In genomic region chr6:48595278-48595677, GRCm38 (mm10) we compare ENCODE assay signal across 9 mouse cellular contexts. TPM values are rescaled to one million over a fixed set of nuclear protein-coding genes. Genes with fewer than 3 reads are reported as not detected.
A peak's percentile ranks its signal among the peaks of the same experiment; 100 is the strongest.
DNase-seq lines count a peak whose midpoint lies in the region; ATAC-seq and TF ChIP-seq lines count a peak whose summit lies in the region.
"Had no signal": no experiment of that assay in that cellular context is flagged by ENCODE, and none has a peak within 500 bp of the region (broad histone marks: within the 10 kb centered on the region; RNA-seq: fewer than 3 reads in every experiment).

No protein-coding gene starts in this region.

- H3K4me2 ChIP-seq in heart, embryonic 12.5 days, result peak overlapping the region; percentile 88
- peak overlapping the region; percentile 80; the same call in 1 of the 2 replicates for H3K4me2 ChIP-seq in forebrain, postnatal 0 days (ENCODE audit: low read depth)
- peak overlapping the region; percentile 81 for H3K4me2 ChIP-seq in liver, embryonic 11.5 days

- H3K9ac ChIP-seq in heart, embryonic 12.5 days, result peak overlapping the region; percentile 95; the same call in 1 of the 2 replicates
- no peak overlapping the region for H3K9ac ChIP-seq in forebrain, postnatal 0 days
- peak overlapping the region; percentile 84 for H3K9ac ChIP-seq in liver, embryonic 11.5 days (ENCODE audit: low read depth, low read length)

- peak overlapping the region; percentile 92 for H3K4me3 ChIP-seq in heart, embryonic 12.5 days
- H3K4me3 ChIP-seq in bone marrow macrophage, adult 2 months (ENCODE audit: insufficient read depth, low read length), result peak overlapping the region; percentile 72
- H3K4me3 ChIP-seq in forebrain, postnatal 0 days (ENCODE audit: low read depth, low read length), result no peak overlapping the region
- peak overlapping the region; percentile 84 for H3K4me3 ChIP-seq in liver, embryonic 11.5 days (ENCODE audit: low read depth, low read length)

- no peak for TF ChIP-seq POLR2A in bone marrow macrophage, adult 2 months (IDR thresholded peaks at IDR 0.05; ENCODE audit: borderline replicate concordance, low read depth, low read length)

- DNase-seq in heart, postnatal 14 days, result no peak
- no peak for DNase-seq in forebrain, postnatal 0 days
- no peak for DNase-seq in liver, embryonic 11.5 days (ENCODE audit: low spot score)
- no peak for DNase-seq in spleen, postnatal 10 days (ENCODE audit: low spot score in 2 of 2)
- DNase-seq in MN1 (ENCODE audit: low spot score), result no peak
- DNase-seq in thymus, adult 18-20 months, result no peak

- H3K27me3 ChIP-seq in heart, embryonic 12.5 days (replicated peaks), result no peaks in the 10 kb centered on the region
- H3K27me3 ChIP-seq in forebrain, postnatal 0 days (ENCODE audit: insufficient read depth, low read length), result no peaks in the 10 kb centered on the region
- H3K27me3 ChIP-seq in liver, embryonic 11.5 days (replicated peaks; ENCODE audit: control insufficient read depth, insufficient read depth, low read length), result no peaks in the 10 kb centered on the region

- H3K4me1 ChIP-seq in heart, embryonic 12.5 days (replicated peaks), result peaks cover 19% of the 10 kb centered on the region
- H3K4me1 ChIP-seq in bone marrow macrophage, adult 2 months (ENCODE audit: control insufficient read depth, insufficient read depth, low read length), result peaks cover 14% of the 10 kb centered on the region
- H3K4me1 ChIP-seq in forebrain, postnatal 0 days (ENCODE audit: insufficient read depth), result 0 out of 2 replicates have a peak, but pooled peaks cover 3% of the 10 kb centered on the region
- peaks cover 11% of the 10 kb centered on the region for H3K4me1 ChIP-seq in liver, embryonic 11.5 days (replicated peaks; ENCODE audit: control insufficient read depth, insufficient read depth, low read length)

- no peak overlapping the region for H3K27ac ChIP-seq in heart, embryonic 12.5 days (ENCODE audit: poor library complexity, severe bottlenecking)
- H3K27ac ChIP-seq in bone marrow macrophage, adult 2 months (ENCODE audit: insufficient read depth, low read depth, low read length), result no peak overlapping the region
- no peak overlapping the region for H3K27ac ChIP-seq in forebrain, postnatal 0 days (ENCODE audit: low read depth, low read length)
- no peak overlapping the region for H3K27ac ChIP-seq in liver, embryonic 11.5 days (ENCODE audit: low read depth, low read length)

- peaks cover 25% of the 10 kb centered on the region for H3K9me3 ChIP-seq in heart, embryonic 12.5 days (replicated peaks)
- peaks cover 12% of the 10 kb centered on the region; the same call in 1 of the 2 replicates for H3K9me3 ChIP-seq in forebrain, postnatal 0 days (ENCODE audit: low read length)
- peaks cover 10% of the 10 kb centered on the region for H3K9me3 ChIP-seq in liver, embryonic 11.5 days (ENCODE audit: control insufficient read depth, low read length)
- H3K9me3 ChIP-seq: G1E had no signal

- TF ChIP-seq CTCF in bone marrow macrophage, adult 2 months (IDR thresholded peaks at IDR 0.05; ENCODE audit: low read depth, low read length), result no peak
- no peak for TF ChIP-seq CTCF in forebrain, postnatal 0 days (IDR thresholded peaks at IDR 0.05; ENCODE audit: low read depth)

- ATAC-seq in heart, embryonic 12.5 days (ENCODE audit: insufficient number of reproducible peaks, low FRiP score), result no peak
- no peak for ATAC-seq in forebrain, postnatal 0 days
- no peak for ATAC-seq in liver, embryonic 11.5 days (replicated peaks; ENCODE audit: low FRiP score)

- intact Hi-C loops in heart, postnatal 14 days (cut with DNase I), result no loop called here

- WGBS in heart, embryonic 12.5 days, result 67% methylated on average over 1 of the region's 1 CpGs
- WGBS in forebrain, postnatal 0 days, result 50% methylated on average over 1 of the region's 1 CpGs
- WGBS in liver, embryonic 11.5 days, result 31% methylated on average over 1 of the region's 1 CpGs

- H3K36me3 ChIP-seq in heart, embryonic 12.5 days, result peaks cover 52% of the 10 kb centered on the region
- H3K36me3 ChIP-seq in forebrain, postnatal 0 days (ENCODE audit: insufficient read depth), result peaks cover 30% of the 10 kb centered on the region
- peaks cover 31% of the 10 kb centered on the region for H3K36me3 ChIP-seq in liver, embryonic 11.5 days (ENCODE audit: control insufficient read depth, insufficient read depth, low read length)
- H3K36me3 ChIP-seq: G1E had no signal

RNA-seq across cellular contexts. Expression of gene Gm44965, which starts 1.5 kb away (rescaled TPM):
- not detected in 2 replicates for polyA plus RNA-seq in heart, embryonic 12.5 days (2016; fragmentation: Nextera tagmentation; extraction: Ambion mirVana)
- total RNA-seq in heart, postnatal 14 days (2021), result not detected
- not detected in 2 replicates for polyA plus RNA-seq in bone marrow macrophage, adult 2 months (2012; ENCODE audit: insufficient read depth, insufficient read length, missing spikeins)
- total RNA-seq in forebrain, postnatal 0 days (2014; rRNA removed), result not detected in 2 replicates
- 1.2 TPM in 1 of 2 replicates, not detected in the other for polyA plus RNA-seq in forebrain, postnatal 0 days (2015; fragmentation: Nextera tagmentation; extraction: Ambion mirVana)
- not detected in 2 replicates for polyA plus RNA-seq in liver, embryonic 11.5 days (2014; fragmentation: Nextera tagmentation; extraction: Ambion mirVana)
- total RNA-seq: G1E had no signal
- polyA plus RNA-seq: G1E had no signal

RNA-seq across cellular contexts. Expression of gene Repin1, which starts 1.6 kb away (rescaled TPM):
- polyA plus RNA-seq in heart, embryonic 12.5 days (2016; fragmentation: Nextera tagmentation; extraction: Ambion mirVana), result 32.1 and 32.7 TPM in 2 replicates
- 10 to 100 TPM; 24.0 to 27.5 TPM for total RNA-seq in heart, postnatal 14 days (2021)
- polyA plus RNA-seq in bone marrow macrophage, adult 2 months (2012; ENCODE audit: insufficient read depth, insufficient read length, missing spikeins), result 10.7 and 13.3 TPM in 2 replicates
- total RNA-seq in forebrain, postnatal 0 days (2014; rRNA removed), result 40.7 and 55.0 TPM in 2 replicates
- 26.4 and 29.3 TPM in 2 replicates for polyA plus RNA-seq in forebrain, postnatal 0 days (2015; fragmentation: Nextera tagmentation; extraction: Ambion mirVana)
- 20.0 and 20.1 TPM in 2 replicates for polyA plus RNA-seq in liver, embryonic 11.5 days (2014; fragmentation: Nextera tagmentation; extraction: Ambion mirVana)
- polyA plus RNA-seq: G1E had no signal

RNA-seq across cellular contexts. Expression of gene Gm45021, which starts 5.9 kb away (rescaled TPM):
- 1.5 TPM in 1 of 2 replicates, not detected in the other for polyA plus RNA-seq in heart, embryonic 12.5 days (2016; fragmentation: Nextera tagmentation; extraction: Ambion mirVana)
- total RNA-seq in heart, postnatal 14 days (2021), result not detected
- polyA plus RNA-seq in bone marrow macrophage, adult 2 months (2012; ENCODE audit: insufficient read depth, insufficient read length, missing spikeins), result not detected in 2 replicates
- 1.2 TPM in 1 of 2 replicates, not detected in the other for total RNA-seq in forebrain, postnatal 0 days (2014; rRNA removed)
- not detected in 2 replicates for polyA plus RNA-seq in forebrain, postnatal 0 days (2015; fragmentation: Nextera tagmentation; extraction: Ambion mirVana)
- polyA plus RNA-seq in liver, embryonic 11.5 days (2014; fragmentation: Nextera tagmentation; extraction: Ambion mirVana), result not detected in 2 replicates
- total RNA-seq: G1E had no signal
- polyA plus RNA-seq: G1E had no signal

RNA-seq across cellular contexts. Expression of gene Zfp775, which starts 6.6 kb away (rescaled TPM):
- 5.6 and 5.8 TPM in 2 replicates for polyA plus RNA-seq in heart, embryonic 12.5 days (2016; fragmentation: Nextera tagmentation; extraction: Ambion mirVana)
- total RNA-seq in heart, postnatal 14 days (2021), result 1 to 10 TPM; 8.2 to 8.3 TPM
- polyA plus RNA-seq in bone marrow macrophage, adult 2 months (2012; ENCODE audit: insufficient read depth, insufficient read length, missing spikeins), result 2.9 TPM in 2 replicates
- 10.2 and 10.3 TPM in 2 replicates for total RNA-seq in forebrain, postnatal 0 days (2014; rRNA removed)
- 8.9 and 11.5 TPM in 2 replicates for polyA plus RNA-seq in forebrain, postnatal 0 days (2015; fragmentation: Nextera tagmentation; extraction: Ambion mirVana)
- 2.7 and 3.3 TPM in 2 replicates for polyA plus RNA-seq in liver, embryonic 11.5 days (2014; fragmentation: Nextera tagmentation; extraction: Ambion mirVana)
- polyA plus RNA-seq: G1E had no signal

RNA-seq across cellular contexts. Expression of gene Rarres2, which starts 22.7 kb away (rescaled TPM):
- polyA plus RNA-seq in heart, embryonic 12.5 days (2016; fragmentation: Nextera tagmentation; extraction: Ambion mirVana), result 24.7 and 26.4 TPM in 2 replicates
- total RNA-seq in heart, postnatal 14 days (2021), result 10 to 100 TPM; 87.7 to 93.2 TPM
- not detected in 2 replicates for polyA plus RNA-seq in bone marrow macrophage, adult 2 months (2012; ENCODE audit: insufficient read depth, insufficient read length, missing spikeins)
- total RNA-seq in forebrain, postnatal 0 days (2014; rRNA removed), result 8.0 and 9.1 TPM in 2 replicates
- polyA plus RNA-seq in forebrain, postnatal 0 days (2015; fragmentation: Nextera tagmentation; extraction: Ambion mirVana), result 12.0 and 13.1 TPM in 2 replicates
- 9.0 and 9.7 TPM in 2 replicates for polyA plus RNA-seq in liver, embryonic 11.5 days (2014; fragmentation: Nextera tagmentation; extraction: Ambion mirVana)
- polyA plus RNA-seq: G1E had no signal
